Mouse (Mus musculus) liver, embryonic 11.5 days (tissue): Measurements from ENCODE around the gene Wwox. TPM values are rescaled to one million over a fixed set of nuclear protein-coding genes. Genes with fewer than 3 reads are reported as not detected.

Experiments used
- ATAC-seq: fragments of 200-750 bp; cut with Nextera tagmentation; replicated peaks from 2 replicates; pipeline ENCODE4 v1.8.0; 2017; ENCODE audit warnings: moderate number of reproducible peaks, mild to moderate bottlenecking, moderate TSS enrichment, moderate library complexity; ENCODE audit not compliant: low FRiP score
- DNase-seq: peaks from one replicate; pipeline ENCODE4 v3.0.0-alpha.2; 2017; ENCODE audit warnings: low spot score
- H3K27ac ChIP-seq: fragments of 300-500 bp; sonication (generic); 2 replicates; pipeline ENCODE4 v1.5.1; 2014; ENCODE audit warnings: mild to moderate bottlenecking, low read depth, low read length, control low read depth
- H3K27me3 ChIP-seq: fragments of 300-500 bp; sonication (generic); replicated peaks from 2 replicates; pipeline ENCODE4 v1.6.1; 2014; ENCODE audit warnings: low read length, mixed read lengths; ENCODE audit not compliant: control insufficient read depth, insufficient read depth
- H3K36me3 ChIP-seq: fragments of 300-500 bp; sonication (generic); 2 replicates; pipeline ENCODE4 v1.6.1; 2014; ENCODE audit warnings: mild to moderate bottlenecking, low read length, moderate library complexity, mixed read lengths; ENCODE audit not compliant: control insufficient read depth, insufficient read depth
- H3K4me1 ChIP-seq: fragments of 300-500 bp; sonication (generic); replicated peaks from 2 replicates; pipeline ENCODE4 v1.6.1; 2014; ENCODE audit warnings: low read length, mixed read lengths; ENCODE audit not compliant: control insufficient read depth, insufficient read depth
- H3K4me2 ChIP-seq: fragments of 300-500 bp; sonication (generic); 2 replicates; pipeline ENCODE4 v1.6.1; 2014; ENCODE audit warnings: mild to moderate bottlenecking, control low read depth, moderate library complexity
- H3K4me3 ChIP-seq: fragments of 300-500 bp; sonication (generic); 2 replicates; pipeline ENCODE4 v1.5.1; 2014; ENCODE audit warnings: low read depth, low read length, control low read depth
- H3K9ac ChIP-seq: fragments of 300-500 bp; sonication (generic); 2 replicates; pipeline ENCODE4 v1.6.1; 2014; ENCODE audit warnings: low read depth, low read length, control low read depth
- H3K9me3 ChIP-seq: fragments of 300-500 bp; sonication (generic); 2 replicates; pipeline ENCODE4 v1.6.1; 2016; ENCODE audit warnings: low read length, inconsistent platforms, mixed read lengths; ENCODE audit not compliant: control insufficient read depth
- WGBS: fragments of 180-500 bp; shearing (Covaris S2); extraction: QIAGEN DNeasy Blood & Tissue Kit; methylation state at CpG from one replicate; pipeline ENCODE4 v1.1.7; 2014; 5-methylcytosine and 5-hydroxymethylcytosine counted together
- polyA plus RNA-seq: library from polyadenylated mRNA; unstranded; fragments of >200 nt; fragmentation: Nextera tagmentation; extraction: Ambion mirVana; gene quantifications from 2 replicates; pipeline ENCODE4 v1.2.1, GENCODE M21; 2014

Gene Wwox
- polyA plus RNA-seq, 1 experiment from 2014 or later = 7.3 TPM

DNA sequence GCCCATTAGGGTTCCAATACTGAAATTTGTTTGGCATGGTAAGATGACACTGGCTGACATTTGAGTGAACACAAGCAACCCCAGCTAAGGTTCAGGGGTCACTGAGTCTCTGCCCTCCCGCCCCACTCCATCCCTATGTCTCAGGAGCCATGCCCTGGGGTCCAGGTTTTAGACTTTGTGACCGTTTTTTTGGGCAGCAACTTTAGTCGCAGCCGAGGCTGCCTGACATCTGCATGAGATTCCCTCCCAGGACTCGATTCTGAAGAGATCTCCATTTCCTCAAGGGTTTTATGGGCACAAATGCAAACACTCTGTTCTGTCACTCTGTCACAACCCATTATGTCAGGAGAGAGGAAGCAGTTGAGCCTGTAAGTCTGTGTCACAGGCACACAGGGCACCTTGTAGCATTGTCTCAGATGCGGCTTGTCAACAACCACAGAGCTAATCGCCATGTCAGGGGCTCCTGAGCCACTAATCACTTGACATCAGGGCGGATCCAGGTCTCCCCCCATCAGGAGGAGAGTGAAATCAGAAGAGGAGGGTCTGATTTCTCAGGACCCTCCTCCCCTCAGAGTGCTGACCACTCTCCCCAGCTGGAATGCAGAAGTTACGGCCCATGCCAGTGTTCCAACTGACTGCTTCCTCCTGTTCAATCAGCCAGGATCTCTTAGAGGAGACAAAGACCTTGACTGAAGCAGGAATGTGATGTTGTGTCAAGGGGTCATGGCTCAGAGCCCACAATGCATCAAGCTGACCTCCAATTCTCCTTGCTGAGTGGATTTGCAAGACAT lies 704.3 kb downstream of the Wwox start:
- H3K27ac ChIP-seq = no peak overlapping the region
- H3K9ac ChIP-seq = no peak overlapping the region
- H3K36me3 ChIP-seq = no peaks in the 10 kb centered on the region
- H3K4me3 ChIP-seq = no peak overlapping the region
- DNase-seq = no peak
- ATAC-seq = no peak
- H3K9me3 ChIP-seq = no peaks in the 10 kb centered on the region
- no peak overlapping the region for H3K4me2 ChIP-seq
- H3K4me1 ChIP-seq = no peaks in the 10 kb centered on the region; the same call in 1 of the 2 replicates
- 56% methylated on average over 9 of the region's 9 CpGs for WGBS
- H3K27me3 ChIP-seq = no peaks in the 10 kb centered on the region

DNA sequence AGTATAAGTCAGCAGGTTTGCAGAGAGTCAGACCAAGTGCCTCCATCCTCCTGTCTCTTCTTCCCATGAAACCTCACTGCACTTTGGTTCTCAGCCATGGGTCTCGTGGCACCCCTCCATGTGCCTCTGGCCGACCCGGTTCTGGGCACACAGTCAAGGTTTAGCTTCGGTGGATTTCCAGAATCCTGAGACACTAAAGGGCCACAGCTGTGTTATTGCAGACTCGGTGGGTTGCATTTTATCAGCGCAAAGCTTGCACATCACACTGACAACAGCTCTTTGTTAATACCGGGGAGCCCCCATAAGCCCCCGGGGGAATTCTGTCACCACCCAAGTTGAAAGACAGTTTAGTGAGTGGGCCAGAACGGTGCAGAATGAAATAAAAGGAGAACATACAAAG lies 707.6 kb downstream of the Wwox start:
- Histone ChIP-seq H3K9ac (no peak overlapping the region), H3K4me3 (no peak overlapping the region), H3K27me3 (no peaks in the 10 kb centered on the region), H3K4me2 (no peak overlapping the region), H3K36me3 (no peaks in the 10 kb centered on the region), H3K27ac (no peak overlapping the region), H3K4me1 (peaks cover 17% of the 10 kb centered on the region), H3K9me3 (no peaks in the 10 kb centered on the region)
- DNase-seq = no peak
- WGBS = 82% methylated on average over 9 of the region's 9 CpGs
- ATAC-seq = no peak

DNA sequence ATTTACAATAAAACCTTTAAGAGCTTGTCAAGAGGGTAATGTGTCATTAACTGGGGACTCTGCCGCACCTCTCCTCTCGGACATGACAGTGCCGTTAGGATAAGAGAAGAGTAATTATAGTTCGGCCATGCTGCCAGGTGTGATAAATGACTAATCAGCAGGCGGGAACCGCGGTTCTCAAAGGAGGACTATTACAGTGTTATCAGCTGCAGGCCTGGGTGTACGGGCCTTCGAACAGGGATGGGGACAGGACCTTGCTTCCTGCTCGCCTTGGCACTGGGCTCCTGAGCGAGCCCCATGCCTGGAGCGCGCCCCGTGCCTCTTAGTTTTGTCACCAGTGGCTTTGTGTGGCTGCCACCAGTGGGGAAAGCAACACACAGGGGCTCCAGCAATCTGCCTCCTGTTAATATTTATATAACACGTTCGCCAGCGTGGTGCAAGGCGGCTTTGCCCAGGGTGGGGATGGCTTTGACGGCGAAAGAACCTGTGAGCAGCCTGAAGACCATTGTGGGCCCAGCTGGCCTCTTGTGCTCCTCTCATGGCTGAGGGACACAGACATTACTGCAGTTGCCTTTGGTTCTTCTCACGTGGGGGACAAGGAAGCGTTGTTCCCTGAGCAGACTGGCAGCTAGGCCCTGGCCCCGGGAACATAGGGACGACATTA lies 711.1 kb downstream of the Wwox start:
- no peaks in the 10 kb centered on the region for H3K36me3 ChIP-seq
- WGBS = 42% methylated on average over 24 of the region's 24 CpGs
- H3K27me3 ChIP-seq = no peaks in the 10 kb centered on the region
- peak; percentile 87 for ATAC-seq
- no peak overlapping the region for H3K27ac ChIP-seq
- H3K4me1 ChIP-seq = peaks cover 18% of the 10 kb centered on the region
- no peak overlapping the region for H3K9ac ChIP-seq
- peak overlapping the region; percentile 37 for H3K4me2 ChIP-seq
- no peaks in the 10 kb centered on the region for H3K9me3 ChIP-seq
- no peak overlapping the region for H3K4me3 ChIP-seq
- DNase-seq = no peak

GRCm38 (mm10) chr8:115151416-115151815 lies 712.0 kb downstream of the Wwox start:
- Histone ChIP-seq H3K9ac (no peak overlapping the region), H3K4me3 (no peak overlapping the region), H3K36me3 (no peaks in the 10 kb centered on the region), H3K27me3 (no peaks in the 10 kb centered on the region), H3K4me1 (peaks cover 18% of the 10 kb centered on the region), H3K27ac (no peak overlapping the region), H3K9me3 (no peaks in the 10 kb centered on the region), H3K4me2 (no peak overlapping the region)
- WGBS = 11% methylated on average over 6 of the region's 6 CpGs
- ATAC-seq (peak; percentile 40), DNase-seq (no peak)

GRCm38 (mm10) chr8:115154096-115154495 lies 714.6 kb downstream of the Wwox start:
- no peak overlapping the region for H3K27ac ChIP-seq
- ATAC-seq (no peak), DNase-seq (no peak)
- H3K4me2 ChIP-seq = no peak overlapping the region
- H3K9me3 ChIP-seq = no peaks in the 10 kb centered on the region
- no peak overlapping the region for H3K4me3 ChIP-seq
- no peak overlapping the region for H3K9ac ChIP-seq
- H3K36me3 ChIP-seq = no peaks in the 10 kb centered on the region
- 58% methylated on average over 10 of the region's 10 CpGs for WGBS
- H3K4me1 ChIP-seq = peaks cover 21% of the 10 kb centered on the region
- H3K27me3 ChIP-seq = peaks cover 9% of the 10 kb centered on the region; the same call in 1 of the 2 replicates

- DNase-seq = no peak
- WGBS = 66% methylated on average over 8 of the region's 8 CpGs
- H3K4me3 ChIP-seq = no peak overlapping the region
These were observed 716.7 kb downstream of the Wwox start for GRCm38 (mm10) chr8:115156142-115156541.

DNA sequence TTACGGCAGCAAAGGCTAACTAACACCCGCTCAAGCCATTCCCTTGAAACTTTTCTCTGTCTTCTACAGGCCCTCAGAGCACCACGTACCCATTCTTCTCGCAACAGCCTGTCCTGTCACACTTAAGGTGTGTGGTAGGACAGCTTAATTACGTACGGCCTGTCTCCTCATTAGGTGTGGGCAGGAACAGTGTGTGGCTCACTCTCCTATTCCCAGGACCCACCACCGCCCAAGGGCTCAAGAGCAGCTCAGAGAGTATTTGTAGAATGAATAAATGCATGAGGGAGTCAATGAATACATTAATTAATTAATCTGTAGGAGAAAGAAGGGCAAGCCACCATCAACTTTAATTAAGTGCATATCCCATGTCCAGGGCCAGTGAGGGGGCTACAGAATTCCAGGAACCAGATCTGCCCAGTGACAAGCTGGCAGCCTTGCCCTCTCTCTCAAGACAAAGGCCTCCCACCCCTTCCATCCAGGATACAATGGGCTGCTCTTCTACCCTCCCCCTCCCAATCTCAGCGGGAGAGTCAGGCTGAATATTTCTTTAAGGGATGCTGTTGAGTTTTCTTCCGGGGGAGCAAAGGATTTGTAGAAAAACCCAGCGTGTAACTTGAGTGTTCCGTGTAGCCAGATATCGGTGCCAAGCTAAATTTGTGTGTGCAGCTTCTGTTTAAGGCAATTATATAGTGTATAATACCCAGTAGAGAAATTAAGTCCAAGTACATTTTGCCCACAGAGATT lies 718.7 kb downstream of the Wwox start:
- H3K4me2 ChIP-seq = no peak overlapping the region
- DNase-seq = no peak

More at GRCm38 (mm10) chr8:115156142-115156541, 716.7 kb downstream of the Wwox start:
- H3K9me3 ChIP-seq = no peaks in the 10 kb centered on the region
- no peak for ATAC-seq
- H3K4me1 ChIP-seq = peaks cover 16% of the 10 kb centered on the region
- H3K36me3 ChIP-seq = no peaks in the 10 kb centered on the region
- peaks cover 10% of the 10 kb centered on the region; the same call in 1 of the 2 replicates for H3K27me3 ChIP-seq
- H3K4me2 ChIP-seq = no peak overlapping the region
- H3K9ac ChIP-seq = no peak overlapping the region
- no peak overlapping the region for H3K27ac ChIP-seq

GRCm38 (mm10) chr8:115158721-115159111 lies 719.3 kb downstream of the Wwox start:
- DNase-seq = no peak

More for the DNA sequence above, 718.7 kb downstream of the Wwox start:
- Histone ChIP-seq H3K9ac (no peak overlapping the region), H3K36me3 (no peaks in the 10 kb centered on the region), H3K4me1 (peaks cover 8% of the 10 kb centered on the region; the same call in 1 of the 2 replicates), H3K27me3 (peaks cover 10% of the 10 kb centered on the region; the same call in 1 of the 2 replicates), H3K4me3 (no peak overlapping the region), H3K9me3 (no peaks in the 10 kb centered on the region), H3K27ac (no peak overlapping the region)
- ATAC-seq = no peak
- 63% methylated on average over 12 of the region's 12 CpGs for WGBS

More at GRCm38 (mm10) chr8:115158721-115159111, 719.3 kb downstream of the Wwox start:
- H3K36me3 ChIP-seq = no peaks in the 10 kb centered on the region
- ATAC-seq = no peak
- no peak overlapping the region for H3K27ac ChIP-seq
- peaks cover 8% of the 10 kb centered on the region; the same call in 1 of the 2 replicates for H3K4me1 ChIP-seq
- peak overlapping the region; percentile 66 for H3K4me2 ChIP-seq
- no peaks in the 10 kb centered on the region for H3K9me3 ChIP-seq
- H3K4me3 ChIP-seq = 0 out of 2 replicates have a peak overlapping the region, but pooled peaks have one; percentile 15
- no peak overlapping the region for H3K9ac ChIP-seq
- WGBS = 17% methylated on average over 8 of the region's 8 CpGs
- H3K27me3 ChIP-seq = peaks cover 15% of the 10 kb centered on the region
